Mouse (Mus musculus) cerebellum, adult 2 months (tissue): ENCODE results near the gene Acss3.

ENCODE experiments used
- CTCF ChIP-seq: fragments of 200-500 bp; IDR thresholded peaks from 2 replicates; pipeline ENCODE4 v1.5.1; 2011; ENCODE audit warnings: low read depth, mild to moderate bottlenecking, control low read depth, low read length, moderate library complexity, borderline replicate concordance; ENCODE audit not compliant: insufficient read depth
- POLR2A ChIP-seq: fragments of 200-500 bp; IDR thresholded peaks from 2 replicates; pipeline ENCODE4 v1.6.1; 2011; ENCODE audit warnings: low read length, control low read depth, borderline replicate concordance; ENCODE audit not compliant: insufficient read depth

DNA sequence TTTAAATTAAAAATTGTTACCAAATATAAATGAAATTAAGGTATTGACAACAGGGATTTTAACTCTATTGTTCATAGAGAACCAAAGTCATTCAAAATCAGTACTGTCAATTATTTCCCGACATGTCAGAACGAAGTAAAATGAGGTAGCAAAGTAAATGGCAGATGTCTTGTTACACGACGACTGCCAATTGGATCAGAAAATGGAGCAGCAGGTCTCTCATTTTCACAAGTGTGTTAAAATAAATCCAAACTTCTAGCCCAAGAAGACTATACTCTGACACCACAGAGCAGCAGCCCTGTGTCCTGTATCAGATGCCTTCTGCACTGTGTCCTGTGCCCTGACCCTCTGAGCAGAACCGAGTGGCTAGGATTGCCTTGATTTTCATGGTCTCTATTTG, 199.1 kb downstream of the Acss3 start:
- no peak for TF ChIP-seq POLR2A
- TF ChIP-seq CTCF, result no peak
